Mouse (Mus musculus) heart, embryonic 15.5 days (tissue): Measurements from ENCODE around the gene Tes. TPM values are rescaled to one million over a fixed set of nuclear protein-coding genes. Genes with fewer than 3 reads are reported as not detected.

Experiments used
- ATAC-seq: fragments of 200-750 bp; cut with Nextera tagmentation; replicated peaks from 2 replicates; pipeline ENCODE4 v1.8.0; 2017; ENCODE audit warnings: low read depth, moderate TSS enrichment; ENCODE audit not compliant: insufficient number of reproducible peaks, insufficient read depth, low FRiP score
- H3K27ac ChIP-seq: fragments of 300-500 bp; sonication (generic); 2 replicates; pipeline ENCODE4 v1.5.1; 2015; ENCODE audit warnings: mild to moderate bottlenecking, inconsistent platforms
- H3K27me3 ChIP-seq: fragments of 300-500 bp; sonication (generic); 2 replicates; pipeline ENCODE4 v1.6.1; 2015; ENCODE audit warnings: inconsistent platforms
- H3K36me3 ChIP-seq: fragments of 300-500 bp; sonication (generic); 2 replicates; pipeline ENCODE4 v1.6.1; 2015; ENCODE audit warnings: mild to moderate bottlenecking, inconsistent platforms
- H3K4me1 ChIP-seq: fragments of 300-500 bp; sonication (generic); replicated peaks from 2 replicates; pipeline ENCODE4 v1.6.1; 2015; ENCODE audit warnings: inconsistent platforms
- H3K4me2 ChIP-seq: fragments of 300-500 bp; sonication (generic); 2 replicates; pipeline ENCODE4 v1.6.1; 2015; ENCODE audit warnings: inconsistent platforms, mild to moderate bottlenecking, moderate library complexity
- H3K4me3 ChIP-seq: fragments of 300-500 bp; sonication (generic); 2 replicates; pipeline ENCODE4 v1.5.1; 2015; ENCODE audit warnings: mild to moderate bottlenecking, inconsistent platforms
- H3K9ac ChIP-seq: fragments of 300-500 bp; sonication (generic); 2 replicates; pipeline ENCODE4 v1.6.1; 2015; ENCODE audit warnings: mild to moderate bottlenecking, inconsistent platforms
- H3K9me3 ChIP-seq: fragments of 300-500 bp; sonication (generic); replicated peaks from 2 replicates; pipeline ENCODE4 v1.6.1; 2016; ENCODE audit warnings: inconsistent platforms
- WGBS: fragments of 180-500 bp; shearing (Covaris S2); methylation state at CpG from one replicate; pipeline ENCODE4 v1.1.7; 2015; ENCODE audit warnings: mixed read lengths; 5-methylcytosine and 5-hydroxymethylcytosine counted together
- polyA plus RNA-seq: library from polyadenylated mRNA; unstranded; fragments of >200 nt; fragmentation: Nextera tagmentation; extraction: Ambion mirVana; gene quantifications from 2 replicates; pipeline ENCODE4 v1.2.1, GENCODE M21; 2015

Tes gene
- polyA plus RNA-seq = 10.0 and 17.2 TPM in 2 replicates

DNA sequence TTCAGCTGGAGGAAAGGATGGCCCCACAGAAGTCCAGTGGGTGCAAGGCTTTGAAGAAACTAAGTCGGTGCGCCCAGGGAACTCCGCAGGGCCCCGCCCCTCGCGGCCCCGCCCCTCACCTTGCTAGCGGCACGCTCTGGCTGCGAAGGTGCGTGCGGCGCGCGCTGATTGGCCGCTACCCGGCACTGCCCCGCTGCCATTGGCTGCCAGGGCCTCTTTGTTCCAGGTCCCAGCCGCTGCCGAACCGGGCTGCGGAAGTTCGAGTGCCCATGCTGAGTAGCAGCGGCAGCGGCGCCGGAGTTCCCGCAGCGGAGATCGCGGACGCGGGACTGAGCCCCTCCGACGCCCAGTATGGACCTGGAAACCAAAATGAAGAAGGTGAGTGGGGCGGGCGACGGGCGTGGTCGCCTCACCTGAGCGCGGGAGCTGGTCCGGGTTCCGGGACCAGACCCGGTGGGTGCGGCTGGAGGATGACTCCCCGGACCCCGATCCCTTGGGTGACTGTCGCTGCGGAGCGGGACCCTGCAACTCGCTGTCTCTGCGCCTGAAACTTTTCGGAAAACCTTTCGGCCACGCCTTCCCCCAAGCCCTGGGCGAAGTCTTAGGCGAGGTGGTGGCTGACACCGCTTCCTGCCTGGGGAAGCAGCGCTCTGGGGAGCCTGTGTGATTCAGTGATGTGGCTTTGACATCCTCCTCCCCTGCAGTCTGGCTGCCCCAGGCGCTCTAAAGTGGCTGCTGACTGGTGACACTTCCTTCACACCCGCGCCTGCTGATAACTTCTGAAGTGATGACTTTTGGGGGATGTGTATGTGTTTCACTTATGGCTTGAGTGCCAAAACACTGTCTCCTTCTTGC is at the start of gene Tes:
Gene Tes (plus strand): TSS at position 214 of the 855 bp plus-strand sequence.
- peak; percentile 89 for ATAC-seq
- H3K4me3 ChIP-seq = peak within 1 kb of the TSS; percentile 65
- H3K27ac ChIP-seq = peak within 1 kb of the TSS; percentile 50
- peaks cover 82% of the 10 kb centered on the region for H3K27me3 ChIP-seq
- peaks cover 12% of the 10 kb centered on the region for H3K4me1 ChIP-seq
- no peaks in the 10 kb centered on the region for H3K9me3 ChIP-seq
- under 1% methylated on average over 63 of the region's 63 CpGs for WGBS
- peak within 1 kb of the TSS; percentile 60 for H3K9ac ChIP-seq
- no peaks in the 10 kb centered on the region for H3K36me3 ChIP-seq
- H3K4me2 ChIP-seq = peak within 1 kb of the TSS; percentile 96

DNA sequence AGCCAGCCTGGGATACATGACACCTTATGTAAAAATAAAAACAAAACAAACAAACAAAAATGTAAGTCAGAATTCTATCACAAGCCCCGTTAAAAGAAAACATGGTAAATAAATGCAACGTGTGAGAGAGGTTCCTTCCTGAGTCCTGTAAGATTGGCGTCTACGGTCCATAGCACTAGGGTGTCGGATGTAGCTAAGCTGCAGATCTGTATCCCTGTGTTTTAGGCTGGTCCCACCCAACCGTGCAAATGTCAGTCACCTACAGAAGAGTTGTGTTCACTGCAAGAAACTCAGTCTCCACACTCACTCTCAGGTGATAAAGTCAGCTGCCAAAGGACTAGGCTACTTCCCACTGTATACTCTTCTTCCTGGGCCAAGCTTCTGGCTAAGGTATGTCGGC is 39.1 kb upstream of the Tes start:
- 65% methylated on average over 7 of the region's 7 CpGs for WGBS
- no peaks in the 10 kb centered on the region for H3K36me3 ChIP-seq
- H3K27ac ChIP-seq = no peak overlapping the region
- H3K9me3 ChIP-seq = no peaks in the 10 kb centered on the region
- H3K27me3 ChIP-seq = peaks cover 18% of the 10 kb centered on the region
- no peak overlapping the region for H3K4me3 ChIP-seq
- H3K9ac ChIP-seq = no peak overlapping the region
- no peak overlapping the region for H3K4me2 ChIP-seq
- no peak for ATAC-seq
- H3K4me1 ChIP-seq = no peaks in the 10 kb centered on the region

- Histone ChIP-seq H3K9ac (no peak overlapping the region), H3K27me3 (peaks cover 22% of the 10 kb centered on the region), H3K9me3 (no peaks in the 10 kb centered on the region), H3K27ac (no peak overlapping the region), H3K4me3 (no peak overlapping the region), H3K36me3 (no peaks in the 10 kb centered on the region), H3K4me2 (no peak overlapping the region), H3K4me1 (no peaks in the 10 kb centered on the region)
- ATAC-seq = no peak
- WGBS = 13% methylated on average over 8 of the region's 8 CpGs
These were observed 37.4 kb upstream of the Tes start for GRCm38 (mm10) chr6:17027572-17027971.

DNA sequence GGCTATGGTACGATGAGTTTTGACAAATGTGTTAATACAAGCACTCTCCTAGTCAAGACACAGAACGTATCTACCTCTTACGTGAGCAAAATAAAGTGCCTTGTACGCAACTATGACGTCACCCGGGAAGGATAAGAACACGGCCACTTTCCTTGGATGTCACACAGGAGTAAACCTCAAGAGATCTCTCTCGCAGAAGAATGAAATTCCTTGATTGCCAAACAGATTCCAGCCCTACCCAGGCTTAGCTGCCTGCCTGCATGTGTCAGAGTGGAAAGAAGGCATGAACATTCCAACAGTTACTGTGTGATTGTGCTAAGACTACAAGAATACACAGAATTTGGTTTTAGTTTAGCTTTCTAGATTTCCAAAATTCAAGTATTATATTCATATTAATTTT is 36.1 kb upstream of the Tes start:
- Histone ChIP-seq H3K4me1 (no peaks in the 10 kb centered on the region), H3K4me3 (no peak overlapping the region), H3K27me3 (peaks cover 22% of the 10 kb centered on the region), H3K36me3 (no peaks in the 10 kb centered on the region), H3K4me2 (no peak overlapping the region), H3K27ac (no peak overlapping the region), H3K9ac (no peak overlapping the region), H3K9me3 (no peaks in the 10 kb centered on the region)
- 71% methylated on average over 8 of the region's 8 CpGs for whole genome bisulfite sequencing
- ATAC-seq = no peak

- Histone ChIP-seq H3K4me3 (no peak overlapping the region), H3K9ac (no peak overlapping the region), H3K36me3 (no peaks in the 10 kb centered on the region), H3K4me2 (no peak overlapping the region), H3K27ac (no peak overlapping the region), H3K9me3 (no peaks in the 10 kb centered on the region), H3K27me3 (peaks cover 16% of the 10 kb centered on the region), H3K4me1 (no peaks in the 10 kb centered on the region)
- WGBS = 11% methylated on average over 2 of the region's 2 CpGs
- no peak for ATAC-seq
These were observed 32.7 kb upstream of the Tes start for GRCm38 (mm10) chr6:17032231-17032728.

GRCm38 (mm10) chr6:17034095-17034494 is 30.9 kb upstream of the Tes start:
- no peaks in the 10 kb centered on the region for H3K9me3 ChIP-seq
- H3K36me3 ChIP-seq = no peaks in the 10 kb centered on the region
- WGBS = 76% methylated on average over 2 of the region's 2 CpGs
- H3K4me3 ChIP-seq = no peak overlapping the region
- H3K27ac ChIP-seq = no peak overlapping the region
- H3K27me3 ChIP-seq = peaks cover 10% of the 10 kb centered on the region
- H3K4me2 ChIP-seq = no peak overlapping the region
- no peaks in the 10 kb centered on the region for H3K4me1 ChIP-seq
- ATAC-seq = no peak
- no peak overlapping the region for H3K9ac ChIP-seq

- H3K4me1 ChIP-seq = no peaks in the 10 kb centered on the region
- peaks cover 10% of the 10 kb centered on the region for H3K27me3 ChIP-seq
- H3K36me3 ChIP-seq = no peaks in the 10 kb centered on the region
- H3K27ac ChIP-seq = no peak overlapping the region
- H3K4me3 ChIP-seq = no peak overlapping the region
- H3K4me2 ChIP-seq = no peak overlapping the region
- no peak overlapping the region for H3K9ac ChIP-seq
- no peaks in the 10 kb centered on the region for H3K9me3 ChIP-seq
- no peak for ATAC-seq
These were observed 29.7 kb upstream of the Tes start for GRCm38 (mm10) chr6:17035228-17035627.

DNA sequence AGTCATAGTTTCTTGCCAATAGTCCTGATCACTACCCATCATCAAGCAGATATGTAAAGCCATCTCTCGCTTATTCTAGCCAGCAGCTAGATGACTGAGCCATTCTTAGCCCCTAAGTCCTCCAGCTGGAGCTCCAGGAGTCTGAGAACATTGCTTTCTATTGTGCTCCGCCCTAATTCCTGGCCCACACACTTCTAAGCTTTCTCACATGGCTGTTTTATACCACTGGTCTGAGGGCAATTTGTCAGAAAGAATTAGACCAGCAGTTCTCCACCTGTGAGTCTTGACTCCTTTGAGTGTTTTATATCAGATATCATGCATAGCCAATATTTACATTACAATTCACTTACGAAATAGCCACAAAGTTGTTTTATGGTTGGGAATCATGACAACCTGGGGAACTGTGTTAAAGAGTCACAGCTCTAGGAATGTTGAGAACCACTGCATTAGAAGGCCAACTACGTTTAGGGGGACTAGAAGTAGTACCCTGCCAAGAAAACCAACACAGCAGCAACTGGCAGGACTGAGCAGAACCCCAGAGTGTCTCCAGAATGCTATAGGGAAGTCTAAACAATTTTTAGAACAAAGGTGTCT is 13.4 kb upstream of the Tes start:
- ATAC-seq = no peak

DNA sequence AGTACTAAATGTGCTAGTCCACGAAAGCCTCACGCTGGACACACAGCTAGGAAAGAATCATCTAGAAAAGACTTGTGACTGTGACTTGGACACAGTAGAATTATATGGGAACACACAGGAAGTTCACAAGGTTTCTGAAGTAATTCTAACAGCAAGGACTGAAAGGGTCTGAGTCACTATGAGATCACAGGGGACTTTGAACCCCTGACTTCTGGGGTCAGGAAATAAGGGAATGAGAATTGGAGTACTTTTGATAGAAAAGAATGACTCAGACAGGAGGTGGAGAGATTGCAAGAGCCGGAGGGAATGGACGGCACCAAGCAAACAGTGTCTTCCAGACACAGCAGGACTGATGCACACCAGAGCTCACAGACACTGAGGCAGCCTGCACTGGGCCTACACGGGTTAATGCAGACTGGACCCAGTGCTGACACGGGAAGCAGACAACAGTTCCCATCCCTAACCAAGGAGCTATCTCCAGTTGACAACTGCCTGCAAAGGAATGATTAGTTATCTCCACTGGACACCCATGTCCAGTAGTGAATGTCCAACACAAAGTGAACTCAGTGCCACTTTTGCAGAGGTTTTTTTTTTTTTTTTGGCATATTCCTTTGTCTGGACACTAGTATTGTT is 11.8 kb upstream of the Tes start:
- ATAC-seq = no peak

More for the DNA sequence above, 13.4 kb upstream of the Tes start:
- WGBS = 74% methylated on average over 4 of the region's 4 CpGs
- H3K4me2 ChIP-seq = no peak overlapping the region
- H3K4me3 ChIP-seq = no peak overlapping the region
- no peaks in the 10 kb centered on the region for H3K9me3 ChIP-seq
- H3K9ac ChIP-seq = no peak overlapping the region
- no peaks in the 10 kb centered on the region for H3K36me3 ChIP-seq
- H3K27me3 ChIP-seq = peaks cover 5% of the 10 kb centered on the region; the same call in 1 of the 2 replicates
- no peak overlapping the region for H3K27ac ChIP-seq
- H3K4me1 ChIP-seq = no peaks in the 10 kb centered on the region

DNA sequence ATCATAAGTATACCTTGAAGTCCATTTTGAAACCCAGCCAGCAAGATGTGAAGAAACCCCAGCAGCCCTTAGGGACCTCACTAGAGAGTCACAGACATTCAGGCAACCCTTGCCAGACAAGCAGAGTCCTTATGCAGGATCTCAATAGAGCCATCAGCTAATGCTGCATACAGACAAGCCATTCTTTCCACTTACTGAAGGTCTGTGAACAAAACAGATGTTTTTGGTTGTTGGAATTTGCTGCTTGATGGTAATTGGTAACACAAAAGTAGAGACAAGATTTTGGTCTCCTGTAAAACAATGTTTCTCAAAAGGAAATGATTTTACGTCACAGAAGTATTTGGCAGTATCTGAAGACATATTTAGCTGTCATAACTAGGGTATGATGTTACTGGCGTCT is 10.2 kb upstream of the Tes start:
- H3K36me3 ChIP-seq = no peaks in the 10 kb centered on the region
- no peak overlapping the region for H3K27ac ChIP-seq
- H3K9me3 ChIP-seq = no peaks in the 10 kb centered on the region
- H3K4me2 ChIP-seq = no peak overlapping the region
- no peaks in the 10 kb centered on the region for H3K4me1 ChIP-seq
- no peak overlapping the region for H3K9ac ChIP-seq
- H3K27me3 ChIP-seq = 0 out of 2 replicates have a peak, but pooled peaks cover 9% of the 10 kb centered on the region
- no peak for ATAC-seq
- WGBS = 73% methylated on average over 2 of the region's 2 CpGs
- no peak overlapping the region for H3K4me3 ChIP-seq

More for the DNA sequence above, 11.8 kb upstream of the Tes start:
- no peaks in the 10 kb centered on the region for H3K36me3 ChIP-seq
- H3K9me3 ChIP-seq = no peaks in the 10 kb centered on the region
- no peaks in the 10 kb centered on the region for H3K4me1 ChIP-seq
- H3K27ac ChIP-seq = no peak overlapping the region
- WGBS = 65% methylated on average over 6 of the region's 6 CpGs
- H3K4me2 ChIP-seq = no peak overlapping the region
- H3K4me3 ChIP-seq = no peak overlapping the region
- H3K9ac ChIP-seq = no peak overlapping the region
- H3K27me3 ChIP-seq = 0 out of 2 replicates have a peak, but pooled peaks cover 5% of the 10 kb centered on the region

GRCm38 (mm10) chr6:17055659-17056058 is 9.3 kb upstream of the Tes start:
- no peak overlapping the region for H3K4me2 ChIP-seq
- no peak for ATAC-seq
- H3K27me3 ChIP-seq = peaks cover 14% of the 10 kb centered on the region
- H3K9me3 ChIP-seq = no peaks in the 10 kb centered on the region
- no peak overlapping the region for H3K27ac ChIP-seq
- H3K4me3 ChIP-seq = no peak overlapping the region
- no peaks in the 10 kb centered on the region for H3K4me1 ChIP-seq
- H3K36me3 ChIP-seq = no peaks in the 10 kb centered on the region
- H3K9ac ChIP-seq = no peak overlapping the region
- WGBS = 19% methylated on average over 2 of the region's 2 CpGs
